Mouse (Mus musculus): ENCODE data around the gene Ramp3. TPM values are rescaled to one million over a fixed set of nuclear protein-coding genes. Genes with fewer than 3 reads are reported as not detected.
"Not testable (repeated sequence)": the region's sequence is repeated elsewhere in the genome, so short reads cannot be mapped to it uniquely, and the experiment has no call there.

The Ramp3 gene
- polyA plus RNA-seq, 1 experiment from 2014 or later, result 10.4 TPM

DNA sequence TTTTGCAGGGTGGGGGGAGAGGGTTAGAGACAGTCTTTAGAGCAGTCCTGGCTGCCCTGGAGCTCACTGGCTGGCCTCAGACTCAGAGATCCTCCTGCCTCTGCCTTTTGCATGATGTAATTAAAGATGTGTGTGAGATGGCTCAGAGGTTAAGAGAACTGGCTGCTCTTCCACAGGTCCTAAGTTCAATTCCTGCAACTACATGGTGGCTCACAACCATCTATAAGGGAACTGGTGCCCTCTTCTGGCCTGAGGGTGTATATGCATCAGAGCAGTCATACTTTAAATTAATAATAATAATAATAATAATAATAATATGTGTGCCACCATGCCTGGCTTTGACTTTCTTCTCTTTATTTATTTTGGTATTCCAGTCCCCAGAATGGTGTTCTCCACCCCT lies 28.7 kb upstream of the Ramp3 start:
- ATAC-seq (ENCODE audit: low FRiP score, low TSS enrichment), result no peak
- Histone ChIP-seq H3K27ac (ENCODE audit: low read depth, low read length) (no peak overlapping the region), H3K9ac (ENCODE audit: low read depth, low read length) (no peak overlapping the region), H3K27me3 (ENCODE audit: control insufficient read depth, insufficient read depth, low read length) (no peaks in the 10 kb centered on the region), H3K4me1 (ENCODE audit: control insufficient read depth, insufficient read depth, low read length) (peaks cover 9% of the 10 kb centered on the region), H3K36me3 (ENCODE audit: control insufficient read depth, insufficient read depth, low read length) (no peaks in the 10 kb centered on the region), H3K4me2 (replicated peaks; ENCODE audit: low read depth, low read length) (no peak overlapping the region), H3K4me3 (ENCODE audit: low read length) (no peak overlapping the region), H3K9me3 (ENCODE audit: control insufficient read depth, low read length) (no peaks in the 10 kb centered on the region)

DNA sequence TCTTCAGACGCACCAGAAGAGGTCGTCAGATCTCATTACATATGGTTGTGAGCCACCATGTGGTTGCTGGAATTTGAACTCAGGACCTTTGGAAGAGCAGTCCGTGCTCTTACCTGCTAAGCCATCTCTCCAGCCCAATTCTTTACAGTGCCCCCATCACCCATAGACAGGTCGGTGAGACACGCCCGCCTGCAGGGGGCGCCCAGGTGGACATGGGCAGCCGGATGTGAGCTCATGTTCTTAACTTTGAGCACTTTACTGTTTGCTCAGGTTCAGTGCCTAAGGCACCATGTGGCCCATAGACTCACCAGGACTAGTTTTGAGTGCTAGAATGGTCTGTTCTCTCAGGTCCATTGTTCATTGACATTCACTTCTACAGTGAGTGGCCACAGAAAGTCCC lies 22.2 kb upstream of the Ramp3 start:
- Histone ChIP-seq H3K36me3 (ENCODE audit: control insufficient read depth, insufficient read depth, low read length) (no peaks in the 10 kb centered on the region), H3K4me1 (ENCODE audit: control insufficient read depth, insufficient read depth, low read length) (no peaks in the 10 kb centered on the region), H3K9ac (ENCODE audit: low read depth, low read length) (no peak overlapping the region), H3K9me3 (ENCODE audit: control insufficient read depth, low read length) (no peaks in the 10 kb centered on the region), H3K27ac (ENCODE audit: low read depth, low read length) (no peak overlapping the region), H3K4me2 (replicated peaks; ENCODE audit: low read depth, low read length) (no peak overlapping the region), H3K27me3 (ENCODE audit: control insufficient read depth, insufficient read depth, low read length) (no peaks in the 10 kb centered on the region), H3K4me3 (ENCODE audit: low read length) (no peak overlapping the region)
- 78% methylated on average over 8 of the region's 8 CpGs for WGBS
- ATAC-seq (ENCODE audit: low FRiP score, low TSS enrichment), result no peak; the same call in 1 of the 2 replicates

DNA sequence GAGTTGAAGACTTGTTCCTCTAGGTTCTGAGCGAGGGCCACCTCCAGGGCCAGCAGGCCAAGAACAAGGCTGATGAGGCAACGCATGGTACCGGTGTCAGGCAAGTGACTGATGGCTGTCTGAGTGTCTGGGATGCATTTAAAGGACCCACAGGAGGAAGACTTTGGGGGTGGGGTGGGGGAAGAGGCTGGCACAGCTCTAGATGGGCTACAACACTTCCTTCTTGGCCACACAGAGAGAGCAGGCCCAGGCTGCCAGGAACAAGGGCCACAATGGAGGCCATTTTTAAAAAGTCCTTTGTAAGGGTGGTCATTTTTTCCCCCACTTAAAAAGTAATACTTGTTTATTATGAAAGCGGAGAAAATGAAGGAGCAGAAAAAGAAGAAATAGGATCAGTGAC lies 19.8 kb upstream of the Ramp3 start, which contains the start of gene Wap:
Gene Wap, minus strand, starts transcription at position 101 of the 400 bp plus-strand sequence.
- no peak within 1 kb of the TSS for H3K4me3 ChIP-seq (ENCODE audit: low read length)
- H3K27ac ChIP-seq (ENCODE audit: low read depth, low read length), result no peak within 1 kb of the TSS
- 93% methylated on average over 4 of the region's 4 CpGs for WGBS
- no peaks in the 10 kb centered on the region for H3K4me1 ChIP-seq (ENCODE audit: control insufficient read depth, insufficient read depth, low read length)
- no peaks in the 10 kb centered on the region for H3K36me3 ChIP-seq (ENCODE audit: control insufficient read depth, insufficient read depth, low read length)
- H3K4me2 ChIP-seq (replicated peaks; ENCODE audit: low read depth, low read length), result no peak within 1 kb of the TSS
- no peaks in the 10 kb centered on the region for H3K27me3 ChIP-seq (ENCODE audit: control insufficient read depth, insufficient read depth, low read length)
- H3K9ac ChIP-seq (ENCODE audit: low read depth, low read length), result no peak within 1 kb of the TSS
- no peaks in the 10 kb centered on the region for H3K9me3 ChIP-seq (ENCODE audit: control insufficient read depth, low read length)
- ATAC-seq (ENCODE audit: low FRiP score, low TSS enrichment), result no peak

DNA sequence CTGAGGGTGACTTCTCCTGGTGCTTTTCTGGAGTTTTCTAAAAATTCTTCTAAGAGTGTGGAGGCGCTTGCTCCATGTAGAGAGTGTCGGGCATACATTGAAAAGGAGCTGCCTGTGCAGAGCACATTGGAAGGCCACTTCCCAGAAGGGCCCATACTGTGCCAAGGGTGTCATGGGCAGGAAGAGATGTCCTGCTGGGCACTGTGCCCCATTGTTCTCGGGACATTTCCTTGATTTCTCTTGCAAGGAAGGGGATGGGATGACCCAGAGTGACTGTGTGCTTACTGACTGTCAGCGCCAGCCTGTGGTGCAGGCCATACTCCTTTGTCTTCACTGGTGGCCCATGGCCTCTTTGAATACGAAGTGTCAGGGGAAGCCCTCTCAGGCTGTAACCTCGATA lies 19.2 kb upstream of the Ramp3 start:
- H3K9ac ChIP-seq (ENCODE audit: low read depth, low read length), result no peak overlapping the region
- H3K4me3 ChIP-seq (ENCODE audit: low read length), result no peak overlapping the region
- H3K27me3 ChIP-seq (ENCODE audit: control insufficient read depth, insufficient read depth, low read length), result no peaks in the 10 kb centered on the region
- H3K27ac ChIP-seq (ENCODE audit: low read depth, low read length), result no peak overlapping the region
- WGBS, result 76% methylated on average over 6 of the region's 6 CpGs
- no peak for ATAC-seq (ENCODE audit: low FRiP score, low TSS enrichment)
- no peaks in the 10 kb centered on the region for H3K9me3 ChIP-seq (ENCODE audit: control insufficient read depth, low read length)
- no peak overlapping the region for H3K4me2 ChIP-seq (replicated peaks; ENCODE audit: low read depth, low read length)
- no peaks in the 10 kb centered on the region for H3K36me3 ChIP-seq (ENCODE audit: control insufficient read depth, insufficient read depth, low read length)
- H3K4me1 ChIP-seq (ENCODE audit: control insufficient read depth, insufficient read depth, low read length), result no peaks in the 10 kb centered on the region

DNA sequence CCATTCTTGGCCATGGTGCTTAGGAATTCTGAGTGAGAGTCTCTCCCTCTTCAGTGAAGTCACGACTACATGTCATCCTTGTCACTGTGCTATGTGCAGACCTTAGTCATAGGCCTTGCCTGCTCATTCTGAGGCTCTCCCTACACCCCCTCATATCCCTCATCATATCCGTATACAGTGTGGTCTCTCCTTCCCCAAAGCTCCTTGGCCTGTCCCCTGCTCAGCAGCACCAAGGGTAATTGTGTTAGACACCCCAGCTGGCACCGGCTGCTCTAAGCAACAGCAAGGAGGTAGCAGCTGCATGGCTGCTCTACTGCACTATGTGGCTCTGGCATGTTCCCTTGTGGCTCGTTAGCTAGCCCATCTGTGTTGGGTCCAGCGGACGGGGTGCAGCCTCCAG lies 13.8 kb upstream of the Ramp3 start:
- no peaks in the 10 kb centered on the region for H3K36me3 ChIP-seq (ENCODE audit: control insufficient read depth, insufficient read depth, low read length)
- H3K27ac ChIP-seq (ENCODE audit: low read depth, low read length), result no peak overlapping the region
- ATAC-seq (ENCODE audit: low FRiP score, low TSS enrichment), result no peak
- H3K9ac ChIP-seq (ENCODE audit: low read depth, low read length), result no peak overlapping the region
- no peaks in the 10 kb centered on the region for H3K27me3 ChIP-seq (ENCODE audit: control insufficient read depth, insufficient read depth, low read length)
- WGBS, result 74% methylated on average over 6 of the region's 6 CpGs
- no peaks in the 10 kb centered on the region for H3K9me3 ChIP-seq (ENCODE audit: control insufficient read depth, low read length)
- no peak overlapping the region for H3K4me2 ChIP-seq (replicated peaks; ENCODE audit: low read depth, low read length)
- H3K4me1 ChIP-seq (ENCODE audit: control insufficient read depth, insufficient read depth, low read length), result no peaks in the 10 kb centered on the region
- H3K4me3 ChIP-seq (ENCODE audit: low read length), result no peak overlapping the region

DNA sequence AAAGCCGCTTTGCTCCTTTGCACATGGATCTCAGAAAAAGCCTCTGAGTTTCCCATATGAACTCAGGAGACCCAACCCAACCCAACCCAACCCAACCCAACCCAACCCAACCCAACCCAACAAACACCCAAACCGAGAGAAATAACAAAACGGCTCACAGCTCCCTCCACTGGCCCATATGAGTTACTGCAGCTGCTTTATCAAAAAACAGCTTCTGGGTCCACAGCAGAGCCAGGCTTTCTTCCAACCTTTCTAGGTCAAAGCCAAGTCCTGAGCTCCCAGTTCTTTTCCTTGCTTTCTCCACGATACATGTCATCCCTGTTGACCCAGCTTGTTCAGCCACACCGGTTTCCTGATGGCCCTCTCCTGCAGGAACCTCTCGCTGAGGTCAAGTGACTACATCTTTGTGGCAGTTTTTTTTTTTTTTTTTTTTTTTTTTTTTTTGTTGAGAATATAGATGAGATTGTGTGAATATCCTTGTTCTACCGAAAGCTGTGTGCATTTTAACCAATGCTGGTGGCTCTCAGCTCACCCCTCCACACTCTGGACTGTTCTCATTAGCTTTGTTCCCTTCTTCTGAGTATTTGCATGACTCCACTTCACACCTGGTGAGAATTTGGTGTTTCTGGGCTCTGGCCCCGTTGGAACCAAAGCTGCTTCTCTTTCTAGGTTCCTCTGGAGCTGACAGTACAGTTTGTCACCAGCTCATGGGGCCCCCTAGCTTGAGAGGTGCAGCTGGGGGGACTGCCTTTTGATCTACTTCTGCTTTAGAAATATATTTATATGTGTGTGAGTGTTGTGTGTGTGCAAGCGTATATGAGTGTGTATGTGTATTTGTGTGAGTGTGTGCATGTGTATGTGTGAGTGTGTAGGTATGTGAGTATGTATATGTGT lies 10.2 kb upstream of the Ramp3 start:
- Histone ChIP-seq H3K4me1 (ENCODE audit: control insufficient read depth, insufficient read depth, low read length) (no peaks in the 10 kb centered on the region), H3K4me3 (ENCODE audit: low read length) (no peak overlapping the region), H3K9ac (ENCODE audit: low read depth, low read length) (no peak overlapping the region), H3K36me3 (ENCODE audit: control insufficient read depth, insufficient read depth, low read length) (no peaks in the 10 kb centered on the region), H3K27me3 (ENCODE audit: control insufficient read depth, insufficient read depth, low read length) (no peaks in the 10 kb centered on the region), H3K4me2 (replicated peaks; ENCODE audit: low read depth, low read length) (no peak overlapping the region), H3K27ac (ENCODE audit: low read depth, low read length) (no peak overlapping the region), H3K9me3 (ENCODE audit: control insufficient read depth, low read length) (no peaks in the 10 kb centered on the region)
- WGBS, result 59% methylated on average over 9 of the region's 9 CpGs
- no peak for ATAC-seq (ENCODE audit: low FRiP score, low TSS enrichment)

DNA sequence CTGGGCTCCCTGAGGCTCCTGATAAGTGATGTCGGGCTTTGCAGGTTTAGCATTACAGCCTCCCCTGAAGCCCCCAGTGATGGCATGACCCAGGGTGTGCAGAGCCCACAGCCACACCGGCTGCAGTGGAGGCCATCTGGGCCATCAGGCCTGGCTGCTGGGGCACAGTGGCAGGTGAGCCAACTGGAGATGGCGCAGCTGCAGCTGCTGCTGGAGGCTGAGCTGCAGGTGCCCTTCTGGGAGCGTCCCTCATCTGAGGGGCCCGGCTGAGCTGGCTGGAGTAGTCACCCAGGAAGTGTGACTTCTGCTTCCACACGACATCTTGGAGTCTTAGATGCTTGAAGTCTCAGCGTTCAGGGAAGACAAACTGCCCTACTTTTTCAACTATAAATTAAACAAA lies 7.8 kb upstream of the Ramp3 start:
- H3K27ac ChIP-seq (ENCODE audit: low read depth, low read length), result no peak overlapping the region
- H3K27me3 ChIP-seq (ENCODE audit: control insufficient read depth, insufficient read depth, low read length), result no peaks in the 10 kb centered on the region
- no peaks in the 10 kb centered on the region for H3K4me1 ChIP-seq (ENCODE audit: control insufficient read depth, insufficient read depth, low read length)
- ATAC-seq (ENCODE audit: low FRiP score, low TSS enrichment), result no peak
- no peak overlapping the region for H3K9ac ChIP-seq (ENCODE audit: low read depth, low read length)
- no peak overlapping the region for H3K4me2 ChIP-seq (replicated peaks; ENCODE audit: low read depth, low read length)
- 60% methylated on average over 7 of the region's 7 CpGs for WGBS
- H3K36me3 ChIP-seq (ENCODE audit: control insufficient read depth, insufficient read depth, low read length), result no peaks in the 10 kb centered on the region
- H3K4me3 ChIP-seq (ENCODE audit: low read length), result no peak overlapping the region
- H3K9me3 ChIP-seq (ENCODE audit: control insufficient read depth, low read length), result no peaks in the 10 kb centered on the region

DNA sequence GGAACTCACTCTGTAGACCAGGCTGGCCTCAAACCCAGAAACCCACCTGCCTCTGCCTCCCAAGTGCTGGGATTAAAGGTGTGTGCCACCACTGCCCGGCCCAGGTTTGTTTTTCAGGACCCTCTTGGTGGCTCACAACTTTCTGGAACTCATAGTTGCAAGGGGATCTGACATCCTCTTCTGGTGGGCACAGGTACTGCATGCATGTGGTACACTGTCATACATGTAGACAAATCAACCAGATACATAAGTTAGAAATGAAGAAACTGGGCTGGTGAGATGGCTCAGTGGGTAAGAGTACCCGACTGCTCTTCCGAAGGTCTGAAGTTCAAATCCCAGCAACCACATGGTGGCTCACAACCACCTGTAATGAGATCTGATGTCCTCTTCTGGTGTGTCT lies 5.3 kb upstream of the Ramp3 start:
- not testable (repeated sequence) for H3K4me2 ChIP-seq (replicated peaks; ENCODE audit: low read depth, low read length); H3K27me3 ChIP-seq (ENCODE audit: control insufficient read depth, insufficient read depth, low read length)

DNA sequence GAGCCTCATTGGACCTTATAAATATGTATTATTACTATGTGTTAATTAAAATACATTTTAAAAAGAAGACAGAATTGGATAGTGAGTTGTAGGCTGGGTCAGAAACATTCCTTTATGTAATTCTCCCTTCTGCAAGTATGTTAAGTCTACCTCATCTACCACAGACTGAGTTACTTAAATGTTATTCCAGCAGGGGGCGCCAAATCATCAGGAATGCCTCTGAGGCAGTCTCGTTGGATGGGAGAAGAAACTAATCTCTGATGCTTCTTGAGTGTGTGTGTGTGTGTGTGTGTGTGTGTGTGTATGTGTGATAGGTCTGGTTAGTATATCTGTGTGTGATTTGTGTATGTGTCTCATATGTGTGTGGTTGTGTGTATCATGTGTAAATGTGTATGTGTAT lies 3.4 kb upstream of the Ramp3 start:
- Histone ChIP-seq H3K36me3 (ENCODE audit: control insufficient read depth, insufficient read depth, low read length) (no peaks in the 10 kb centered on the region), H3K4me2 (replicated peaks; ENCODE audit: low read depth, low read length) (no peak overlapping the region), H3K4me3 (ENCODE audit: low read length) (no peak overlapping the region), H3K27ac (ENCODE audit: low read depth, low read length) (no peak overlapping the region), H3K9me3 (ENCODE audit: control insufficient read depth, low read length) (no peaks in the 10 kb centered on the region), H3K27me3 (ENCODE audit: control insufficient read depth, insufficient read depth, low read length) (no peaks in the 10 kb centered on the region), H3K4me1 (ENCODE audit: control insufficient read depth, insufficient read depth, low read length) (0 out of 2 replicates have a peak, but pooled peaks cover 3% of the 10 kb centered on the region), H3K9ac (ENCODE audit: low read depth, low read length) (no peak overlapping the region)
- ATAC-seq (ENCODE audit: low FRiP score, low TSS enrichment), result peak; percentile 62; the same call in 1 of the 2 replicates
- WGBS, result 0% methylated on average over 2 of the region's 2 CpGs

More for the DNA sequence above, 5.3 kb upstream of the Ramp3 start:
- H3K9me3 ChIP-seq (ENCODE audit: control insufficient read depth, low read length); H3K4me3 ChIP-seq (ENCODE audit: low read length); H3K9ac ChIP-seq (ENCODE audit: low read depth, low read length); ATAC-seq (ENCODE audit: low FRiP score, low TSS enrichment); H3K36me3 ChIP-seq (ENCODE audit: control insufficient read depth, insufficient read depth, low read length); H3K27ac ChIP-seq (ENCODE audit: low read depth, low read length); H3K4me1 ChIP-seq (ENCODE audit: control insufficient read depth, insufficient read depth, low read length): not testable (repeated sequence)
- 77% methylated on average over 3 of the region's 3 CpGs for WGBS

Data from kidney, embryonic 14.5 days (tissue).